Mouse (Mus musculus): ENCODE data around the gene Mest. TPM values are rescaled to one million over a fixed set of nuclear protein-coding genes. Genes with fewer than 3 reads are reported as not detected.

Gene Mest
- 109 and 241 TPM in 2 replicates for polyA plus RNA-seq (2012; rRNA removed)

DNA sequence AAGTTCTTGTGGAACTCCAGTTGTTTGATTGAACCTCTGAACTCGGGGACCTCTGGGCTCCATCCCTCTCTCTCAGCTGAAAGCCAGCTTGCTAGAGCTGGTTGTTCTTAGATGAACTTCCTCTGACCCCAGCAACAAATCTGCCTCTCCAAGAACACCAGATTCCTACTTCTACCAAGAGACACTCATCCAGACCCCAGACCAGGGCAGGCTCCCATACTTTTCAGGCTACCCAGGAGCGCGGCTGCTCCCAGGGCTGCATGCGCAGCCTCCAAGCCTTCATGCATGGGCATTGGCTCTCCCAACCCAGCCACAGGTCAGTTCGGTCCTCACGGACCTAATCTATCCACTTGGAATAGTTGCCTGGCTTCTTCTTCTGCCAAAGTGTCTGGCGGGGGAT lies at the start of gene Mest:
Gene Mest, plus strand, starts transcription at position 217 of the 400 bp plus-strand sequence.

GRCm38 (mm10) chr6:30693350-30693991 lies 29.9 kb upstream of the Mest start, which contains the start of gene Cep41:
TSS of gene Cep41 (minus strand) at chr6:30693749.

Other genes with a start within 250 kb of the Mest start
- 12.7 and 14.7 TPM in 2 replicates for gene Tmem209, start 213.8 kb upstream of the Mest start, polyA plus RNA-seq (2012; rRNA removed)
- 0.02 and 0.04 TPM in 2 replicates for gene Ssmem1, start 213.7 kb upstream of the Mest start, polyA plus RNA-seq (2012; rRNA removed)
- gene Cpa2, start 182.0 kb upstream of the Mest start, polyA plus RNA-seq (2012; rRNA removed): 0.21 and 0.60 TPM in 2 replicates
- gene Cpa4, start 155.2 kb upstream of the Mest start, polyA plus RNA-seq (2012; rRNA removed): 0.02 and 0.05 TPM in 2 replicates
- 0.01 and 0.02 TPM in 2 replicates for gene Cpa5, start 112.5 kb upstream of the Mest start, polyA plus RNA-seq (2012; rRNA removed)
- 0.50 and 2.3 TPM in 2 replicates for gene Cpa1, start 84.3 kb upstream of the Mest start, polyA plus RNA-seq (2012; rRNA removed)
- 2.9 and 3.2 TPM in 2 replicates for gene Cep41, start 29.8 kb upstream of the Mest start, polyA plus RNA-seq (2012; rRNA removed)
- gene Copg2, start 173.2 kb downstream of the Mest start, polyA plus RNA-seq (2012; rRNA removed): 9.0 and 10.0 TPM in 2 replicates
- 0.04 and 0.06 TPM in 2 replicates for gene Tsga13, start 192.0 kb downstream of the Mest start, polyA plus RNA-seq (2012; rRNA removed)
- gene Klf14, start 235.5 kb downstream of the Mest start, polyA plus RNA-seq (2012; rRNA removed): 0.11 and 0.13 TPM in 2 replicates

All from liver, embryonic 18 days (tissue).